Mouse (Mus musculus) erythroblast, adult 5-6 weeks (primary cell): ENCODE results near the gene Tufm. TPM values are rescaled to one million over a fixed set of nuclear protein-coding genes. Genes with fewer than 3 reads are reported as not detected.

ENCODE experiments used
- ATAC-seq: replicated peaks from 2 replicates; pipeline ENCODE4 v1.8.0; 2016; ENCODE audit warnings: moderate number of reproducible peaks, mild to moderate bottlenecking, moderate TSS enrichment, inconsistent platforms; ENCODE audit not compliant: poor library complexity, low FRiP score, severe bottlenecking
- total RNA-seq, 2 experiments: library from RNA; stranded (forward) in 1 of 2; stranded (reverse) in 1 of 2; fragments of 150-400 nt in 1 of 2; fragments of 200-764, 138-1000 nt in 1 of 2; gene quantifications; 2 replicates each; pipeline versions ENCODE4 v1.2.3 to v1.2.4; 2015 to 2017; ENCODE audit warnings: low replicate concordance in 2 of 2

Gene Tufm
- total RNA-seq, 2 experiments from 2014 or later: 7.3 to 11.3 TPM

- ATAC-seq: no peak
Observed at GRCm38 (mm10) chr7:126491973-126492372, 4.8 kb downstream of the Tufm start.

GRCm38 (mm10) chr7:126494120-126494519, 7.0 kb downstream of the Tufm start:
- ATAC-seq: no peak

GRCm38 (mm10) chr7:126496475-126496874, 9.3 kb downstream of the Tufm start:
- no peak for ATAC-seq

GRCm38 (mm10) chr7:126497966-126498365, 10.8 kb downstream of the Tufm start:
- ATAC-seq: no peak

GRCm38 (mm10) chr7:126499416-126499815, 12.3 kb downstream of the Tufm start:
- no peak for ATAC-seq

GRCm38 (mm10) chr7:126501684-126502022, 14.5 kb downstream of the Tufm start:
- ATAC-seq: peak; percentile 34

- peak; percentile 81 for ATAC-seq
Observed at GRCm38 (mm10) chr7:126502023-126502741, 15.0 kb downstream of the Tufm start.

- ATAC-seq: 0 out of 2 replicates have a peak, but pooled peaks have one; percentile 0
Observed at GRCm38 (mm10) chr7:126502751-126503150, 15.6 kb downstream of the Tufm start.

- ATAC-seq: peak; percentile 82
Observed at GRCm38 (mm10) chr7:126503273-126503878, 16.2 kb downstream of the Tufm start, which contains the start of gene Atxn2l. Gene Atxn2l (minus strand): TSS chr7:126503437.

- ATAC-seq: no peak
Observed at GRCm38 (mm10) chr7:126504913-126505312, 17.8 kb downstream of the Tufm start.

GRCm38 (mm10) chr7:126507126-126507778, 20.1 kb downstream of the Tufm start:
- ATAC-seq: no peak

- ATAC-seq: no peak
Observed at GRCm38 (mm10) chr7:126511287-126511686, 24.1 kb downstream of the Tufm start.

- no peak for ATAC-seq
Observed at GRCm38 (mm10) chr7:126518261-126518941, 31.2 kb downstream of the Tufm start.

- ATAC-seq: no peak
Observed at GRCm38 (mm10) chr7:126519513-126519912, 32.4 kb downstream of the Tufm start.

GRCm38 (mm10) chr7:126523316-126523715, 36.2 kb downstream of the Tufm start:
- no peak for ATAC-seq

GRCm38 (mm10) chr7:126528166-126528577, 41.0 kb downstream of the Tufm start:
- ATAC-seq: no peak

GRCm38 (mm10) chr7:126533434-126533833, 46.3 kb downstream of the Tufm start:
- no peak for ATAC-seq

- no peak for ATAC-seq
Observed at GRCm38 (mm10) chr7:126535766-126536165, 48.6 kb downstream of the Tufm start.

GRCm38 (mm10) chr7:126536466-126536865, 49.3 kb downstream of the Tufm start:
- ATAC-seq: no peak

- 0 out of 2 replicates have a peak, but pooled peaks have one; percentile 52 for ATAC-seq
Observed at GRCm38 (mm10) chr7:126537820-126538585, 50.8 kb downstream of the Tufm start.
